Mouse (Mus musculus): ENCODE measurements at regions not wholly inside any gene's neighbourhood (a gene's known extent, or its start where the extent isn't known, plus 50 kb on each side); places are given as distances from the start of the nearest gene placed in this dataset.

DNA sequence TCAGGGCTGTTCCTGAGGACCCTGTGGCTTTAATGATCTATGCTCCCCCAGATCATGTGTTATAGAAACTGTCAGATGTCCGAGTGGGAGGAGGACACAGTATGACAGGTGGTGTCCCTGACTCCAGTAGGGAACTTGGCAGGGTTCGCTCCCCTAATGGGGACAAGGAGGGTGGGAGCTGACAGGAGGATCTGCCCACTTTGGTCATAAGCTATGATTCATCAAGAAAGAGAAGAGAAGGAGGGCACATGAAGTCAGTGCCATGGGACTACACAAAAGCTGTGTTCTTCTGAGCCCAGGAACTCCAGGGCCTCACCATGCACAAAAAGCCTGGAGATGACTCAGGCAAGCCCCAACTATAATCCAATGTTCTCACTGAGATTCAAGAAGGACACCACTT, 162.2 kb upstream of the Brinp1 start:
- no peak for TF ChIP-seq GATA1 (IDR thresholded peaks at IDR 0.05; ENCODE audit: low read length)

DNA sequence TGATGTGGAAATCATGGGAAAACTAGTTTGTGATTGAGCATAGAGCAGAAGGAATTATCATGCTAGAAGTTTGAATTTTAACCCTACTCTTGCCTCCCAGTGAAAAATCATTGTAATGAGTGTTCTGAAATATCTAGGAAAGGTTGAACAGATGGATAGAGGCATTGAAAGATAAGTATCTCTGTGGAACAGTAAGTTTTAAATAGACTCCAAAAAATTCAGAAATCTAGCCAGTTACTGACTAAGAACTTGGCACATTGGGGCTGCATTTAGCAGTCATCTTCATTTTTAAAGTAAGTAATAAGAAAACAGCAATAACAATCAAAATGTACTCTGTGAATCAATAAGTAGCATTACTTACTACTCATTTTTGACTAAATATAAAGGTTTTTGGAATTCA, 151.0 kb upstream of the Brinp1 start:
- no peak for TF ChIP-seq GATA1 (IDR thresholded peaks at IDR 0.05; ENCODE audit: low read length)

DNA sequence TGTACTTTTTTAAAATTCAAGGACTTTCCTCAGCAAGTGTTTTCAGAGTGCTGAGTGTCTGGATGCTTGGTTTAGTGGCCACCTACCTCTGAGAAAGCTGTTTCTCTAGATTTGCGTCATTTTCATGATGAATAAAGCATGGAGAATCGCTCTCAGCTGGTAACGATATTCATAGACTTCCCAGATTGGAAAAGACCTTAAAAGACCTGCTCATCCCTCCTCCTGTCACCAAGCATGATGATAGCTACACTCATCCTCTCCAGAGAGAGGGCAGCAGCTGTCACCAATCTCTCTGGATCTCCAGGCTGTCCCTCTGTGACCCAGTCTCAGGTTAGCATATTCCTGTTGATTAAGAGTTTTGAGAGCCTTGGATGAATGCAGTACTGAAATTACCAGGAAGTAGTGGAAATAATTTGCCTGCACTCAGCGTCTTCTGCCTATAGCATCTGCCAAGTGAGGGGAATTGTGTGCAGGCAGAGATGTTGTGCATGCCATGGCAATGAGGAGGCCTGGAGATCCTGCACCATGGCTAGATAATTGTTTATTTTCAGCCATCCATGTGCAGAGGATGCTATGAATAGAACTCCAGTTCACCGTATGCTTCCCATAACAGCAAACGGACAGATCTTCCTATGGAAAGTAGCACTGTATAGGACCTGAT, 141.7 kb upstream of the Brinp1 start:
- TF ChIP-seq GATA1 (IDR thresholded peaks at IDR 0.05; ENCODE audit: low read length) = no peak

DNA sequence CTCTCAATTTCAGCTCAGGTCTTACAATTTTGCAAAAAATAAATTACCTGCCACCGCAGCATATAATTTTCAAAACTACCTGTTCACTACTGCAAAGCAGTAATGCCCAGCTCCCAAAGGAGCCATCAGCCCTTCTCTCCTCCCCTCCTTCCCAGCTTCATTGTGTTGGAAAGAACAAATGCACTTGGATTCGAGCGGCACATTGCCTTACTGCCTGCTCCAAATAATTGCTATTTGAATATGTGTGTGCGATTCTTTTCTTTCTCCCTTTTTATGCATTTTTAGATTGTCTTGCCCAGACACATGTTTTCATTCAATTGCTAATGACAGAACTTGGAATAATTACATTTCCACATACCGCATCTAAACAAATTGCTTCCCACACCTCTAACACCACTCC, 123.9 kb upstream of the Brinp1 start:
- TF ChIP-seq GATA1 (IDR thresholded peaks at IDR 0.05; ENCODE audit: low read length) = no peak

DNA sequence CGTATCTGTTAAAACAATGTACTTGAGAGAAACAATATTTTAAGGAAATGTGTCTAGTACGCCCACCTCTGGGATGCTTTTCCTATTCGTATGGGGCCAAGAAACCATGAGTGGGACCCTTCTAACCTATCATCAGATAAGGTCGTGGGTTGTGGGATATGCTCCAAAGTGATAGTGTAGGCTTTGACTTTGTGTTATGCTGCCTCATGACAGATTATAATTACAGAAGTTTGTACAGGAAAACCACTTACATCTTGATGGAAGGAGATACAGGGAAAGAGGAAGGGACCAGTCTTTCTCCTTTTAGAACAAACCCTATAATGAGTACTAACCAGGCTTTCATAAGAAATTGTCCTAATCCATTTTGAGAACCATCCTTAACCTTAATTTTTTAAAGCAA, 123.1 kb upstream of the Brinp1 start:
- peak; percentile 22 for TF ChIP-seq GATA1 (IDR thresholded peaks at IDR 0.05; ENCODE audit: low read length)

DNA sequence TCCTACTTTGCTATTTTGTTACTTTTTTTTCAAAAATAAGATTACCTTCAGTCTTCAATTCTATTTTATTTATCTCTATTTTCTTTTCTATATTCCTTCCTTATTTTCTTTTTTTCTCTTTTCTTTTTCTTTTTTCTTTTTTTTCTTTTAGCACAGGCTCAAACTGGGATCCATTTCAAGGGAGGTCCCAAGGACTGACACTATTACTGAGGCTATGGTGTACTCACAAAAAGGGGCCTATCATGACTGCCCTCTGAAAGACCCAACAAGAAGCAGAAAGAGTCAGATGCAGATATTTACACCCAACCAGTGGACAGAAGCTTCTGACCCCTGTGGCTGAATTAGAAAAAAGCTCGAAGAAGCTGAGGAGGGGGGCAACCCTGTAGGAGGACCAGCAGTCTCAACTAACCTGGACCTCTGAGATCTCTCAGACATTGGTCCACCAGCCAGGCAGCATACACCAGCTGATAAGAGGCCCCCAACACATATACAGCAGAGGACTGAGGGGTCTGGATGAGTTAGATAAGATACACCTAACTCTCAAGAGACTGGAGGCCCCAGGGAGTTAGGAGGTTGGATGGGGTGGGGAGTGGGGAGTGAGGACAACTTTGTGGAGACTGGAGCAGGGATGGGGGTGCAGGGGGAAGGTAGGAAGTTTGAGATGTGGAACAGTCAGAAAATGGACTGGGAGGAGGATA, 85.6 kb upstream of the Brinp1 start:
- TF ChIP-seq GATA1 (IDR thresholded peaks at IDR 0.05; ENCODE audit: low read length) = no peak

DNA sequence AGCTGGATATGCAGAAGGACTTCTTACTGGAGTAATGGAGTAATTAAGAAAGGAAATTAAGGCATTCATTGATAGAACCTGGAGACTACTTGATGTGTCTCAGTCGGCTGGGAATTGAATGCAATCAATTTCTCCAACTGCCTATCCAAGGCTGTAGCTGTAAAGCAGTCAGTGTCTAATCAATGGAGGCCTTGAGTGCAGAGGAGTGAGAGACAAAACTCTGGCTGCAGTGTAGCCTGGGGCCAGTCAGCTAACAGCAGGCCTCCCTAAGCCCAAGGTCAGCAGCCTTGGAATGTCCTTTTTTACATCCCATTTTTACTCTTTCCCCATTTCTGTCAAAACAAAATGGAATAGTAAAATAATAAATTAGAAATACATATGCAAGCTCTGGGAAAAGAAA, 80.0 kb upstream of the Brinp1 start:
- no peak for TF ChIP-seq GATA1 (IDR thresholded peaks at IDR 0.05; ENCODE audit: low read length)

DNA sequence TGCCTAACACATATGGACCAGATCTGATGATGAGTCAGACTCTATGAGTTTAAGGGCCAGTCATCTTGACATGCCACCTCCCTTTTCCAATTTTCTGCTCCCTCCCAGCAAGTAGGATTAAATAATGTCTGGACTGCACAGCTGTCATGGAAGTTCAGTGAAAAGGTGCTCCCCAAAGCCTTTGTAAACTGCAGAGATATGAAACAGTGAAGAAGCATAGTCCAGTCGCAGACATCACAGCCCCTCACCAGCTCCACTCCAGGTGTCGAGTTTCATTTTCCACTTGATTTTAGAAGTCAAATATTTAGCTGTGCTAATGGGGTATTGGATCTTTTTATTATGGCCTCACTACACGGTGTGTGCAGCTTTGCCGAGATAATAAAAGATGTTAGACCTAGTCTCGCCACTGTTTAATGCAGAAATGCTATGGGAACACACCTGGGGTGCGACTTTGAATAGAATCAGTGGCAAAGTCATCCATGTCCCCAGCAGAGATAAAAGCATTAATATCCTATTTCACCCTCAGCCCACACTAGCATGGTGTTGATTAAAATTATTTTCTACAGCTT, 66.0 kb upstream of the Brinp1 start:
- TF ChIP-seq GATA1 (IDR thresholded peaks at IDR 0.05; ENCODE audit: low read length) = no peak

DNA sequence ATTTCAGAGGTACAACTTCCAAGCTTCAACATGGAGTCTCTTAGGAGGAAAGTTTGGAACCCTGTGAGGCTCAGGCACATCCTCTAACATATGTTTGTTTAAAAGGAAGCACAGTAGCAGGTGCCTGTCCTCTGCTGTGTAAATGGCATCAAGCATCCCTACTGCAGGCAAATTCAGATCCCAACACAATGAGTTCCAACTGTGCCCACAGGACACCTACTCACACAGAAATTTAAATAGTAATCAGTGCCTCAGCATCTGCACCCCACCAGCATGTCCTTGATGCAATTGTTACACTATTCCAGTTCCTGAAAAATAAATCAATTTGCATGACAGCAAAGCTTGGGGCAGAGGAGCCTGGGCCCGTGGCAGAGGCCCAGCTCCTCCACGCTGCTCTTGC, 61.2 kb upstream of the Brinp1 start:
- no peak for TF ChIP-seq GATA1 (IDR thresholded peaks at IDR 0.05; ENCODE audit: low read length)

Measured in G1E-ER4 (cell line).